Mouse (Mus musculus) hindlimb bud, embryonic 11.5 days (tissue): ENCODE data around the gene Styx.

Experiments
- DNase-seq: peaks from one replicate; pipeline ENCODE4 v3.0.0-alpha.2; 2012; ENCODE audit warnings: low read depth, low spot score; ENCODE audit errors: extremely low spot score

Styx gene

DNA sequence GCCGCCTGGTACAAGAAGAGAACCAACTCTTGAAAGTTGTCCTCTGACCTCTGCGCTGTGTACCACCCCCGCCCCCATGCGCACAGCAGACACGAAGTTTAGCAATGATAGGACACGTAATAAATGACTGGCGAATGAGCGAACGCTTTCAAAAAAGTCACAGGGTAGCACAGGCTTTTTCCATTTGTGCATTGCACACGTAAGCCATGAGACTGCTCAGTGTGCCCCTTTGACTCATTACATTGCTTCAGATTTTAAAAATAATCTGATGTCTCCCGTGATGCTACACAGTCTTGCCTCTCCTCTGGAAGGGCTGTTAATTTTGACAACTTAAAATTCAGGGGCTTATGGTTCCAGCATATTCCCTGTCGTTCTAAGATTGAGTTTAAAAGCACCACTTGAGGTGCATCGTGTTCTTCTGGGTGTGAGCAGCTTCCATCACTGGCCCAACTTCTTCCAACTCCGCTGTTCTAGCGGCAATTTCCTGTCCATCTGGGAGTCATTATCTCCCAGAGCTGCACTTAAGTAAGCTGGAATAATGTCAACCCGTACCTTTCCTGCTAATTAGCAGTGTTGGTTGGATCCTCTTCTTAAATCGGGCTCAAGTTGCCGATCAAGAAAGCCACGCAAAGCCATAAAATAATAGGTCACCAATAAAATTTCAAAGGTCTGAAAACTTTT lies 87.5 kb downstream of the Styx start:
- DNase-seq, result peak; percentile 88

DNA sequence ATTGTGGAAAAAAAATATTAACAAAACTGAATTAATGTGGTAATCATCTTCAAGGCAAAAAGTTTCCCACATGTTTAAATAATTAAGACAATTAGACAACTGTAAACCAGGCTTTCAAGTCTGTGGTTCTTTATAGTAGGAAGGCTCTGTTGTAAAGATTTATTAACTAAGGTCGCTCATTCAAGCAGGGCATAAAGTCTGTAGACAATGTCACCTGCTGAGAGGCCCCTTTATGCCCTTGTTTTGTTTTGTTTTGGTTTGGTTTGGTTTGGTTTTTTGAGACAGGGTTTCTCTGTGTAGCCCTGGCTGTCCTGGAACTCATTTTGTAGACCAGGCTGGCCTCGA lies 88.0 kb downstream of the Styx start:
- DNase-seq, result no peak

DNA sequence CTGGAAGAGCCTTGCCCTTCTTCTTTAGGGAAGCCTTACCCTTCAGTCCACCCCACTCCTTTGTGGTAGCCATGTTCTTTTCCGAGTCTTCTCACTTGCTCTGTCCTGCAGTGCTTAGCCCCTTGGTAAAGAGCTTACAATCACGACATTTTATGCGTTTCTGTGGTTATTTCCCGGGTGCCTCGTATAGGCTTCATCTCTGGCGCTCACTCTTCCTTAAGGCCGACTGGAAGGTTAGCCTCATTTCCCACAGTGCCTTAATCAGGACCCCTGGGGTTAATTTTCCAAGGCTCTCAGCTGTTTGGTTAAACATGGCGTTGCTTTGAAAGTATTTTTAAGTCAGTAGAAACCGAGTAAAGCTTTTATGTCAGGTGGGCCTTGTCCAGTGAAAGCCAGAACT lies 88.5 kb downstream of the Styx start:
- no peak for DNase-seq

DNA sequence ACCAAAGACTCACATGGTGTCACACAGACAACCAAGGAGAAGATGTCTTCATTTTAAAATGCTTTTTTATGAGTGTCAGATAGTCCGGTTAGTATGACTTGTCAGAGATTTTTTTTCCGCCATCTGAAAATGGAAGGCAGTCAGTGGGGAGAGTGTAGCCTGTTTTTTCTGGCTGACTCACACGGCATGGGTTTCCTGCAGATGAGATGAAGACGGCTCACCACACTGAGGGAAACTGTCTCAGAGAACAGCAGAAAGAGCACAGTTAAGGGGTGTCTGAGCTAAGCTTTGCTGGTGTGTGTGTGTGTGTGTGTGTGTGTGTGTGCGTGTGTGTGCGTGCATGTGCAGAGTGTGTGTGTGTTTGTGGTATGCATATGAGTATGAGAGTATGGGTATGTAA lies 90.4 kb downstream of the Styx start:
- no peak for DNase-seq

DNA sequence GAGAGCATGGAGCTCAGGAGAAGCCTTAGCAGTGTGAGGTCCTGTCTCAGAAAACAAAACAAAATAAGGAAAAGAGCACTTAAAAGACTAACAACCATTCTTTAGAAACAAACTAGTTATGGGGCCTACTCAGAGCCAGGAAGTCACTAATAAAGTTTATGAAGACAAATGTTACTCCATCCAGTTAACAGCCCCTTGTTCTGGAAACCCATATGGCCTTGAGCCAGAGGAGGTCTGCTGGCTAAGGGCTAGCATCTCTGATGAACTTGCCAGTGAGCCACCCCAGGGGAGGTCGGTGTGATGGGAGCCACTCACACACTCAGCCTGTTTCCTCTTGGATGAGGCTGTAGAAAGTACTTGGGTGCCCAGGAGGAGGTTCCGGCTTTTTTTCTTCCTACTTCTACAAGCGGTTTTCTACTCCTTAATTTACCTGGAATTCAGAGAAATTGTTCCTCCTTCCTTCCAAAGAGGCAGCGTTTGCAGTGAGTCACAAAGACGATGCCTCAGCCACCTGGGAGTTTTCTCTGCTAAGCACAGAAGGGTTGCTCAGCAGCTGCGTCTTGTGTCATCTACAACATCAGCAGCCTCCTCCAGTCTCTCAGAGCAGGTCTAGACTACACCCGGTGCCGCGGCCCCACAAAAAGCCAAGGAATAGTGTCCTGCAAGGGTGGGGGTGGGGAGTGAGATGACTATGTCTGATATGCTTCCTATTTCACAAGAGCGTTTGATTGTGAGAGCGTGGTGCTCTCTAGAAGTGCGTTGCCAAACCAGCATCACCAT lies 92.1 kb downstream of the Styx start:
- DNase-seq, result no peak

DNA sequence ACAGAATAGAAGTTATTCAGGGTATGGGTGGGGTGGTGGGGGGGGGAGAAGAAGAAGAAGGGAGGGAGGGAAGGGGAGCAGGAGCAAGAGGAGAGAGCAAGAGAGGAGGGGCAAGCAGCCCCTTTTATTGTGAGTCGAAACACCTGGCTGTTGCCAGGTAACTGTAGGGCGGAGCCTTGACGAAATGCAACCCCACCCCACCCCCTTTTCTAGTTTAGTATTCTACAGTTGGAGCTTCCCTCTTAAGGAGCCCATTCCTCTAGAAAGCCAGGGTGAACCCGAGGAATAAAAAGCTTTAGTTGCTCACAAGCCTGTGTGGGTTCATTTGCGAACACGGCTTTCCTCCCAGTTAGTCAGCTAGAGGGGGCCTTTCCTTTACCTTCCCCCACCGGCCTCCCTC lies 94.0 kb downstream of the Styx start:
- no peak for DNase-seq

DNA sequence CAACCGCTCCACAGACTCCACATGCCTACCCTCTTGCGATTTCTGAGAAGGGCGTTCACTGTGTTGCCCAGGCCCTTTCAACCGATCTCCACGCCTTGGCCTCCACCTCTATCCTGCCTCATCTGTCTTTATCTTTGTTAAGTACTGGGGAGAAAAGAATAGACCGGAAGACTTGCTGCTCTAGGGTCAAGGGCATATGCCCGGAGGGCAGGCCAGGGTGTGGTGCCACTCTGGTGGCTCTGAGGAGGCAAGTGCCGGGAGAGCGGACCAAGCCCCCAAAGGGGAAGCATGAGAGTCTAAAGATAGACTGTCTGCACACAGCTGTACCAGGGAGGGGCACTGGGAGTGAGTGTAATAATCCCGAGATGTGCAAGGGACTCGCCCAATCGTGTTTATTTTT lies 94.6 kb downstream of the Styx start:
- DNase-seq, result no peak

DNA sequence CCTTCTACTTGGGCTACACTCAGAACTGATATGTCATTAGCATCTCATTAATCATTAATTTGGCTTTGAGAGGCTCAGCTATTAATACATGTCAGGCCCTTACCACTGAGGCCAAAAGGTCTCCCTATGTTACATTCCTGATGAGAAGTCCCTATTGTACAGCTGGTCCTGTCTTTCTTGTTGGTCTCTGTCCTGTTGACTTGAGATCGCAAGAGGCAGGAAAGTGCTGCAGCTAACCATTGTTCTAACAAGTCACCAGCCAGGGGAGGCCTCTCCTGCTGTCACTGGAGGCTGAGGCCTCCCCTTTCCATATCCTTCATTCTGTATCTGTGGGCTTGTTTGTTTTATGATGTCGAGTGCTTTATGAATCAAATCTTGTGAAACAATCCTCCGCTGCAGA lies 95.9 kb downstream of the Styx start:
- DNase-seq, result no peak

DNA sequence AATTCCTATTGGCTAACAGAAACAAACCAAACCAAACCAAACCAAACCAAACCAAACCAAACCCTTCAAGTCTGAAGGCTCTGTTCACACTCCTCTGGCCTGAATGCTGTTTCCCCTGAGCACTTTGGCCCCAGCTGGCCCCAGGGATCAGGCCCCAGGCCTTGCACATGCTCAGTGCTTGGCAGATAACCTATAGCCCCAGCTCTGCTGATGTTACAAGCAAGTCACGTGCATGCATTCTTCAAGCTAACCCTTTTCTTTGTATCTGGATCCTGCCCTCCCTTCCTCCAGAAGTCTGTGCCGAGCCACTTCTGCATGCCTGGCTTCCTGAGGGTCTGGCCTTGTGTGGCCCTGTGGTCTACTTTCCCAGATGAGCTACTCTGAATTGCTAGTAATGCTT lies 100.2 kb downstream of the Styx start:
- no peak for DNase-seq

DNA sequence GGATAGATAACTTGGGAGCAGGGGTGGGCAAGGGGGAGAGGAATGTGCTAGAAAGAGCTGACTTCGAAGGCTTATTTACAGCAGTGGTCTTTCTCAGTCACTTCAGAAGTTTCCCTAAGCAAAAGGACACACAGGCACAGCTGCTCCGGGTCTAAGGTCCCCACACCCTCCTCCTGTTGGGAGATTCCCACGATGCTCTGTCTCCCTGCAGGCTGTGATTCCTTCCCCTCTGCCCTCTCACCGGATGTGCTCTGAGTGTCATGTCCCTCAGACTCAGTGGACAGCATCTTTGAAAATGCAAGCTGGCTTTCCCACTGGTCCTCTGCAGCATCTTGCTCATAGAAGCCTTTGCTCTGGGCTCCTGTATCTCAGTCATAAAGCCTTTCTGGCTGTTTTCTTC lies 101.3 kb downstream of the Styx start:
- no peak for DNase-seq

DNA sequence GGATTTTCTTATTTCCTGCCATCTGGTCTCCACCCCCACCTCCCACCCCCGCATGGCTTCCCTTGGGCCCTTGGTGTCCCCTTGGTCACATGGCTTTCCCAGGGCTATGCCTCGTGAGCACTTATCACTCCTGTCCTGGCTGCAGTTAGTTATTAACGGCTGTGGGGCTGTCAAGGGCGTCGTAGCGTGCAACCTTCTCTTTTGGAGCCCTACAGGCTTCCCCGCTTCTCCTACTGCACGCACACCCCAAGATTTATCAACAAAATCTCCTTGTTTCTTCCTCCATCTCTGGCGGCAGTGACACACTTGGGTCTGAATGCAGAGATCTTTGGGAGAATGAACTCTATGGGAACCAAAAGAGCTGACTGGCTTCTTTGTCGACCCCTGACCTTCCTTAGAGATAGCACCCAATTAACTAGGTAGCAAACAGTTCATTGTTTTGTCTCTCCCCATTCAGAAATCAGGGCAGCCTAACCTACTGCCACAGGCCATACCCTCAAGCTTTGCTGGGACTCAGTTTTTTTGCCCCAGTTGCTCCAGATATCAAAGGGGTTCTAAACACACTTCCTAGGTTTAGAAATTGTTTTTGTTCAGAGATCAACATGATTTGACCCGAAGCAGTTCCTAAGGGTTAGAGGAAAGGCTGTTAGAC lies 102.1 kb downstream of the Styx start:
- DNase-seq, result no peak

DNA sequence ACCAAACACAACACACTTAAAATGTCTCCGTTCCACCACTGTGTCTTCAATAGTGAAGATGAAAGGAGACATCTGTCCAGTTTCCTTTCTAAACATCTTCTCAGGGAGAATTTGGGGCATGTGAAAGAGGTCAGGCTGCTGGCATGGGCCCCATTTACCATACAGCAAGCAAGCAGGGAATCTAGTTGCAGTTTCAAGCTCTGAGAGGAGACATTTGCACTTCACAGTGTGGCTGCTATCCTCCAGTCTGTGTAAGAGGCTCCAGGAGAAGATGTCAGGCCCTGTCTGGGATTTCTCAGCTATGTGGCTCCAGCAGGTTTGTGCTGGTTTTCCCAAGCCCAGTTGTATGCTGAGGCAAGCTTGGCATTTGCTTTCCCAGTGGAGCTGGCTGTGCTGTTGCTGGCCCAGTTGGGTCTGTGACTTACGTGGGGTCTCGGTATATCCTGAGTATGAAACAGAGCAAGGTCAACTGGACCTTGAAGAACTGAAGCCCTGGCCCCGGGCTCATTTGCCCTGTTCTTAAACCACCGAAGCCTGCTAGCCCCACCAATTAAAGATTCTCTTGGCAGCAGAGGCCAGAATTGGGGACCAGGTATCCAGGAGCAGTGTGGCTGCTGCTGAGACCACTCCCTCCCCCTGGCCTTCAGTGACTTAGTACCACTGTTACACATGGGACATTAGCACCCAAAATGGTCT lies 102.8 kb downstream of the Styx start:
- no peak for DNase-seq

DNA sequence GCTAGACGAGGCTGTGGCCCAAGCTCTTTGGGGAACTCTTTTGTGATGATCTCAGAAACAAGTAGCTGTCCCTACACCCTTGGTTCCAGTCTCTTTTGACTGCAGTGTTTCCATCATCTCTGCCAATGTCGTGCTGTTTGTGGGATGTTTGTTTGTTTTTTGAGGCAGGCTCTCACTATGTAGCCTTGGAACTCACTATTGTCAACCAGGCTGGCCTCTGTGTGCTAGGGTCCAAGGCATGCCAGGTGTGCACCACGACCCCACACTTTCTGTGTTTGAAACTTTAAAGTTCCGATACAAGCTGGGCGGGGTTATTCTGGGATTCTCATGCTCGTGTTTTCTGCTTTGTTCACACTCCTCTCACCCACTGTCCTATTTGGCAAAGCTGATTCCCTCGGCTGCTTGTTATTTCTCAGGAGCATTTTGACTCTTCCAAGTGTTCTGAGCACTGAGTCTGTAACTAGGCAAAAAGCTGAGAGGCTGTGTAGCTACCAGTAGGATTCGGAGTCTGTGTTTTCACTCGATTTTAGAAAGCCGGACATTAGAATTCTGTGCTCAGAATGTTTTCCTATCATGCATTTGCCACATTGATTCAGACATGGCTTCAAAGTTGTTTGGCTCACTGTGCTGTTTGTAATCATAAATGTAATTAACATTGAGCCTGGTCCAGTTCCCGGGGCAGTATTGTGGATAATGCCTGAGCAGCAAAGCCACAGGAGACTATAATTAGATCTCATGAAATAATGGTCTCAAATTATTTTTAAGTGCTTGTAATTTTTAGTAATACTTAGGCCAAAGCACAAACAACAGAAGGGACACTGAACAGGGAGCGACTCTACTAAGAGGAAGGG lies 105.0 kb downstream of the Styx start:
- no peak for DNase-seq

DNA sequence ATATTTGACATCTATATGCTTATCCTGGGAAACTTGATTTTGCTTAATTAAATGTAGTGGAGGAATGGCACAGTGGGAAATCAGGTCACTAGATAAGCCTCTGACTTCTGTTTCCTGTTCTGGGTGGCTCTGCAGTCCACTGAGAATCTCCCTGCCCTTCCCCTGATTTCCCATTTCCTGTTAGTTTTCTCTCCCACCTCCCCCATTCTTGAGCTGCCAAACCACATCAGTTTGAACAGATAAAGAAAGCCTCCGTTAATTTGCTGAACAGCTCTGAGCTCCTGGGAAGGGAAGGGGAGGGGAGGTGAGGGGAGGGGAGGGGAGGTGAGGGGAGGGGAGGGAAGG lies 105.6 kb downstream of the Styx start:
- DNase-seq, result no peak

DNA sequence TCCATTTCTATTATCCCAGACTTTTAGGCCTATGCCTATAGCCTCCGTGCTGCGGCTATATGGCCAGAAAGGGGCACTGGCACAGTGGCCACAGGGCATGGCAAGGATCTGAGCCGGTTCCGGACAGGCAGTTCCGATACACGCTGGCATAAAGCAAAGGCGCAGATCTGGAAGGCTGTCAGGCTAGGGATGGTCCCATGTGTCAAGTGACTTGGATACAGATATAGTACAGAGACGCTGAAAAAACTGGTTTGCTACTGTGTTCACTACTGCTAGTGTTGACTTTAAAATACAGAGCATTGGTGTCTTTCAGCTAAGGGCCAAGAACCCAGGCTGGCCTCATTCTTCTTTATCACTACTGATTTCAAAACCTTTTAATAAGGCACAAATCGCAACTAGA lies 106.1 kb downstream of the Styx start:
- DNase-seq, result no peak

DNA sequence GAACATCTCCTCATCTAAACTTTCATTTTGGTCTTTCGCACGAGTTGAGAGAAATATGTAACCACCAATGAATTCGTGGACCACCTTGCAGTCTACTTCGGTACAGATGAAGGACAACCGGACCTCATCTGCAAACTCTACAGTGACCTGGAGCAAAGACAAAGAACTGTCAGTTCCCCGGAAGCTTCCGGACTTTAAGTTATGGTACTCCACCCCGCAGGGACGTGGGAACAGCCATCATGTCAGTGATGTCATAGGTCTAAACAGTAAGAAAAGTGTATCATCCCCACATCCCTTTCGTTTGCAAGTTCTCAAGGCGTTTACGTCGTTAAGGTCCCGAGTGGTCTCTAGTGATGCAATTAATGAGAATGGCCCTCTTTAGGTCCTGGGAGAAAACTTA lies 109.0 kb downstream of the Styx start:
- DNase-seq, result no peak

DNA sequence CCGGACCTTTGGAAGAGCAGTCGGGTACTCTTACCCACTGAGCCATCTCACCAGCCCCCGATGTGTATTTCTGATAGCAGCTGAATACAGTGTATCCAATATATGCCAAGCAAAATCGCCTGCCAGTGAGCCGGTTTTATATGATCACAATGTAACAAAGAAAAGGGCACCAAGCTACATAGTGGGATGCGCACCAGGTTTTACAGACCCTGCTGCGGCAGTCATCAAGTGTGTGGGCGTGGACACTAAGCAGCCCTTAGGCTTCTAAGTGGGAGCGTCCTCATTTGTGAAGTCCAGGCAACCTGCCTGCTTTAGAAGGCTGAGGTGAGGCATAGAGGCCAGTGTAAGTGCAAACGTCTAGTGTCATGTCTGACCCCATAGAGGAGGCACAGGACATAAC lies 109.6 kb downstream of the Styx start:
- no peak for DNase-seq

DNA sequence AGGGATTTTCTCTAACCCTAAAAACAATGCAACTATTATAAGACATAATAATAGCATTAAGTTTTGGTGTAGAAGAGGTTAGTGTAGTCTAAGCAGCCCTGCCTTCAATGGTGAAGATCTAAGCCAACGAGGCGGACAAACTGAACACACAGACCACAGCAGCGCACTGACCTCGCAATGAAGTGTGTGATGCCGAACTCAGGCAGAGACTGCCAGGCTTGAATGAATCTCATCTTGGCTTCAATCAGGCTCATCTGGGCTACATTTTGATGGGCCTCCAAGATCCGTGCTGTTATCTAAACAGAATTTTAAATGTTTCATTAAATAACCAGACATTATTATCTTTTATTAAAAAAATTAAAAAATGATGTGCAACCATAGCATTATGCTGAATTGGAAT lies 111.1 kb downstream of the Styx start:
- no peak for DNase-seq

DNA sequence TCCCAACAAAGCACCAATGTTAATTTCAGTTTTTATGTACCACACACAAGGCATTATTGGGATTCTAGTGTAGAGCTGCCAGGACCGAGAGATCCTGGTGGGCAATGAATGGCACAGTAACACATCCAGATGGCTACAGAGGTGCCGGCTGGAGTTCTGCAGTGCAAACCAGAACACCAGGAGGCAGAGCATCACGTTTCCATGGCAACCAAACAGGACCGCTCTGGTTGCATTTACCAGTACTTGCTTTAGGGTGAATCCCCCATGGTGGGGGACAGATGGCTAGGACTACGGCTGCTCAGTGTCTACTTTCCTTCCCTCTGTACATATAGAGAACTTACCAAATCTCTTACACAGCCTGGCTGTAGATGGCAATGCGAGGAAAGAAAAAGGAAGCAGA lies 111.5 kb downstream of the Styx start:
- no peak for DNase-seq

DNA sequence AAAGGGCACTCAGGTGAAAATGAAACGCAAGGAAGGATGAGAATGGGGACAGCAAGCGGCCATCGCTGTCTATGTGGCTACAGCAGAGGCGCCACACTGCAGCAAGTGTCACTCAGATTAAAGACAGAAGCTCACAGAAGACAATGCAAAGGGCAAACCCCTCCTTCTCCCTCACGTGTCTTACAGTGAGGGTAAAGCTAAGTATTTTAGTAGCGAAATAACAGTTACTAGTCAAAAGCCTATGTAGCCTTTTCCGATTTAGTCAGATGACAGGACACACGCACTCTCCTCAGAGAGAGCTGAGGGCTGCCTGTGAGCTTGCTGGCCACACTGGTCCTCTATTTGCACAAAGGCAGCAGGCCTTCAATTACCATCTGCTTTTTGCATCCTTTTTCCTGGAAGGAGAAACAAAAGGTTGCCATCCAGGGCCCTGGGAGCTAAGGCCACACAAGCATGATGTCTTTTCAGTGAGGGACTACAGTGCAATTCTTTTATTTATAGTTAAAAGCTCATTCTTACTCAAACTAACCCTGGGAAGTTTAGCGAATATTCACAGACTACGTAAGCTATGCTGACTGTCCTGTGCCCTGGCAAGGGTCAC lies 112.1 kb downstream of the Styx start:
- DNase-seq, result no peak

DNA sequence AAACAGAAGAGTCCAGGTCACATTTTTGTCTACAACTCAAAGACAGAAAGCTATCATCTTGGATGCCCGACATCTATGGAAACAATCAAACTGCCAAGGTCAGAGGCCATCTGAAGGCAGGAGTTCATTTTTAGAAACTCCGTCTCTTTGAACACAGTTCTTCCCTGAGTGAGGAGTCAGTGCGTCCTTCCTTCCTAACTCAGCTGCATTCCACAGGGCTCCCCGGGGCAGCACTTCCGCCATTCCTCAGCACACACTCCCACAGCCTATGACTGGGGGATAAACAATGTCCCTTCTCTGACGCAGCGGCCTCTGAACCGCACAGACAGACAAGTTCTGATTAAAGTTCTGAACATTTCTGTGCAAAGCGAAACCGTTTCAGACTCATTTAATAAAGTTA lies 112.7 kb downstream of the Styx start:
- DNase-seq, result no peak
